Mouse (Mus musculus) kidney, embryonic 16.5 days (tissue): ENCODE data around the gene Ubb. TPM values are rescaled to one million over a fixed set of nuclear protein-coding genes. Genes with fewer than 3 reads are reported as not detected.

ENCODE experiments used
- ATAC-seq: fragments of 200-750 bp; cut with Nextera tagmentation; 2 replicates; pipeline ENCODE4 v1.8.0; 2017; ENCODE audit warnings: moderate TSS enrichment; ENCODE audit not compliant: low FRiP score, low TSS enrichment
- H3K27ac ChIP-seq: fragments of 300-500 bp; sonication (generic); 2 replicates; pipeline ENCODE4 v1.5.1; 2014; ENCODE audit warnings: low read length
- H3K27me3 ChIP-seq: fragments of 300-500 bp; sonication (generic); 2 replicates; pipeline ENCODE4 v1.6.1; 2014; ENCODE audit warnings: low read length, control low read depth, mixed read lengths; ENCODE audit not compliant: insufficient read depth
- H3K36me3 ChIP-seq: fragments of 300-500 bp; sonication (generic); 2 replicates; pipeline ENCODE4 v1.6.1; 2014; ENCODE audit warnings: low read length, control low read depth, mixed read lengths; ENCODE audit not compliant: insufficient read depth
- H3K4me1 ChIP-seq: fragments of 300-500 bp; sonication (generic); 2 replicates; pipeline ENCODE4 v1.6.1; 2014; ENCODE audit warnings: low read length, control low read depth, mixed read lengths; ENCODE audit not compliant: insufficient read depth
- H3K4me2 ChIP-seq: fragments of 300-500 bp; sonication (generic); replicated peaks from 2 replicates; pipeline ENCODE4 v1.6.1; 2014; ENCODE audit warnings: low read depth, low read length
- H3K4me3 ChIP-seq: fragments of 300-500 bp; sonication (generic); 2 replicates; pipeline ENCODE4 v1.5.1; 2014; ENCODE audit warnings: mild to moderate bottlenecking, low read length
- H3K9ac ChIP-seq: fragments of 300-500 bp; sonication (generic); replicated peaks from 2 replicates; pipeline ENCODE4 v1.6.1; 2014; ENCODE audit warnings: low read length
- H3K9me3 ChIP-seq: fragments of 300-500 bp; sonication (generic); 2 replicates; pipeline ENCODE4 v1.6.1; 2016; ENCODE audit warnings: low read length, control low read depth
- WGBS: fragments of 180-500 bp; shearing (Covaris S2); extraction: QIAGEN DNeasy Blood & Tissue Kit; methylation state at CpG from one replicate; pipeline ENCODE4 v1.1.7; 2014; 5-methylcytosine and 5-hydroxymethylcytosine counted together
- polyA plus RNA-seq: library from polyadenylated mRNA; unstranded; fragments of >200 nt; fragmentation: Nextera tagmentation; extraction: Ambion mirVana; gene quantifications from 2 replicates; pipeline ENCODE4 v1.2.1, GENCODE M21; 2015

Ubb gene
- polyA plus RNA-seq, 1 experiment from 2014 or later: 3,391 TPM

GRCm38 (mm10) chr11:62558152-62558551, 7.2 kb downstream of the Ubb start:
- H3K4me2 ChIP-seq: no peak overlapping the region
- no peaks in the 10 kb centered on the region for H3K27me3 ChIP-seq
- no peak for ATAC-seq
- H3K9ac ChIP-seq: no peak overlapping the region
- no peaks in the 10 kb centered on the region for H3K9me3 ChIP-seq
- H3K4me3 ChIP-seq: no peak overlapping the region
- WGBS: 60% methylated on average over 2 of the region's 2 CpGs
- H3K36me3 ChIP-seq: peaks cover 22% of the 10 kb centered on the region; the same call in 1 of the 2 replicates
- H3K27ac ChIP-seq: 0 out of 2 replicates have a peak overlapping the region, but pooled peaks have one; percentile 17
- peaks cover 31% of the 10 kb centered on the region for H3K4me1 ChIP-seq

- H3K9me3 ChIP-seq: no peaks in the 10 kb centered on the region
These were observed 8.1 kb downstream of the Ubb start for GRCm38 (mm10) chr11:62558961-62559646.

GRCm38 (mm10) chr11:62560463-62561016, 9.6 kb downstream of the Ubb start:
- peak overlapping the region; percentile 51 for H3K9ac ChIP-seq
- no peaks in the 10 kb centered on the region for H3K36me3 ChIP-seq
- H3K27me3 ChIP-seq: no peaks in the 10 kb centered on the region
- peak overlapping the region; percentile 64 for H3K4me2 ChIP-seq
- no peak for ATAC-seq
- 33% methylated on average over 43 of the region's 43 CpGs for WGBS
- H3K27ac ChIP-seq: no peak overlapping the region
- peak overlapping the region; percentile 42 for H3K4me3 ChIP-seq
- H3K9me3 ChIP-seq: no peaks in the 10 kb centered on the region
- peaks cover 10% of the 10 kb centered on the region; the same call in 1 of the 2 replicates for H3K4me1 ChIP-seq

More at GRCm38 (mm10) chr11:62558961-62559646, 8.1 kb downstream of the Ubb start:
- Histone ChIP-seq H3K9ac (no peak overlapping the region), H3K27me3 (no peaks in the 10 kb centered on the region), H3K4me1 (peaks cover 21% of the 10 kb centered on the region), H3K4me2 (no peak overlapping the region), H3K4me3 (no peak overlapping the region), H3K27ac (no peak overlapping the region), H3K36me3 (peaks cover 13% of the 10 kb centered on the region; the same call in 1 of the 2 replicates)
- WGBS: 30% methylated on average over 6 of the region's 6 CpGs
- ATAC-seq: no peak

DNA sequence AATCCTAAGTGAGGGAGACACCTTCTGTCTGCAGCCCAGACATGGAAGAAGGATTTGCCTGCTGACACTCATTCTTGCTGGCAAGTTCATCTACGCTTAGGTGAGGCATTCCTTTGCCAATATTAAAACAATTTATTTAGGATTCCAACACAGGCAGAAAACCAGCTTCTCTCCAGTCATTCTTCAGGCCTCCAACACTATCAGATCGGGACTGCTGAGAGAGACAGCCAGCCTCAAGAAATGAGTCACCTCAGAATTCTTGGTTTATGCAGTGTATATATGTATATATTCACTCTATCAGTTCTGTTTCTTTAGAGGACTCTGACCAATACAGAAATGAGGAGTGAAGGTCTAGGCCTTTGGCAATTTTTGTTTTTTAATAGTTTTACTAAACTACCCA, 12.6 kb downstream of the Ubb start:
- Histone ChIP-seq H3K9ac (no peak overlapping the region), H3K4me3 (no peak overlapping the region), H3K27me3 (no peaks in the 10 kb centered on the region), H3K36me3 (no peaks in the 10 kb centered on the region), H3K27ac (no peak overlapping the region), H3K4me2 (no peak overlapping the region), H3K4me1 (peaks cover 10% of the 10 kb centered on the region; the same call in 1 of the 2 replicates), H3K9me3 (no peaks in the 10 kb centered on the region)
- 88% methylated on average over 2 of the region's 2 CpGs for WGBS
- no peak for ATAC-seq

- H3K4me3 ChIP-seq: no peak overlapping the region
- no peak overlapping the region for H3K4me2 ChIP-seq
- ATAC-seq: peak; percentile 63
- no peak overlapping the region for H3K27ac ChIP-seq
- H3K36me3 ChIP-seq: no peaks in the 10 kb centered on the region
- no peak overlapping the region for H3K9ac ChIP-seq
- H3K4me1 ChIP-seq: no peaks in the 10 kb centered on the region
- H3K9me3 ChIP-seq: no peaks in the 10 kb centered on the region
- H3K27me3 ChIP-seq: no peaks in the 10 kb centered on the region
- WGBS: 25% methylated on average over 7 of the region's 7 CpGs
These were observed 14.8 kb downstream of the Ubb start for GRCm38 (mm10) chr11:62565747-62566146.

DNA sequence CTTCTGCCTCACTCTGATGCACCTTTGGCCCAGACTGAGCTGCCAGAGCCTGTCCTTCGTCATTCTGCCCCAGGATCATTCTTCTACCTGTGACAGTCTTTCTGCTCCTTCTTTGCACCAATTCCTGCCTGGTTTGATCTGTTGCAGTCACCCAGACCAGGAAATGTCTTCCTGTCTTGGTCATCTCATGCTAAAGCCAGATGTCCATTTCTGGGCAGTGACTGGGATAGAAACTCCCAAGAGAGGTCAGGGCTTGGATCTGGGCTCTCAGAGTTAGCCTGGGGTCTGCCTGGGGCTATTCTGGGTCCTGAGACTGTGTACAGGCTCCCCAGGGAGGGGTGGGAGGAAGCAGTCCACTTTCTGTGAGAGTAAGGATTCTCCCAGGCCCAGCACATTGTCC, 15.2 kb downstream of the Ubb start:
- ATAC-seq: no peak
- no peak overlapping the region for H3K27ac ChIP-seq
- 32% methylated on average over 1 of the region's 1 CpGs for WGBS

GRCm38 (mm10) chr11:62568300-62568699, 17.3 kb downstream of the Ubb start:
- 73% methylated on average over 3 of the region's 3 CpGs for WGBS
- Histone ChIP-seq H3K4me3 (no peak overlapping the region), H3K27ac (no peak overlapping the region), H3K4me1 (no peaks in the 10 kb centered on the region), H3K9me3 (0 out of 2 replicates have a peak, but pooled peaks cover 2% of the 10 kb centered on the region), H3K27me3 (no peaks in the 10 kb centered on the region), H3K4me2 (no peak overlapping the region), H3K9ac (no peak overlapping the region), H3K36me3 (no peaks in the 10 kb centered on the region)
- ATAC-seq: no peak

More for the DNA sequence above, 15.2 kb downstream of the Ubb start:
- no peaks in the 10 kb centered on the region for H3K27me3 ChIP-seq
- no peaks in the 10 kb centered on the region for H3K4me1 ChIP-seq
- no peak overlapping the region for H3K4me2 ChIP-seq
- no peaks in the 10 kb centered on the region for H3K36me3 ChIP-seq
- no peak overlapping the region for H3K4me3 ChIP-seq
- no peak overlapping the region for H3K9ac ChIP-seq
- H3K9me3 ChIP-seq: no peaks in the 10 kb centered on the region

DNA sequence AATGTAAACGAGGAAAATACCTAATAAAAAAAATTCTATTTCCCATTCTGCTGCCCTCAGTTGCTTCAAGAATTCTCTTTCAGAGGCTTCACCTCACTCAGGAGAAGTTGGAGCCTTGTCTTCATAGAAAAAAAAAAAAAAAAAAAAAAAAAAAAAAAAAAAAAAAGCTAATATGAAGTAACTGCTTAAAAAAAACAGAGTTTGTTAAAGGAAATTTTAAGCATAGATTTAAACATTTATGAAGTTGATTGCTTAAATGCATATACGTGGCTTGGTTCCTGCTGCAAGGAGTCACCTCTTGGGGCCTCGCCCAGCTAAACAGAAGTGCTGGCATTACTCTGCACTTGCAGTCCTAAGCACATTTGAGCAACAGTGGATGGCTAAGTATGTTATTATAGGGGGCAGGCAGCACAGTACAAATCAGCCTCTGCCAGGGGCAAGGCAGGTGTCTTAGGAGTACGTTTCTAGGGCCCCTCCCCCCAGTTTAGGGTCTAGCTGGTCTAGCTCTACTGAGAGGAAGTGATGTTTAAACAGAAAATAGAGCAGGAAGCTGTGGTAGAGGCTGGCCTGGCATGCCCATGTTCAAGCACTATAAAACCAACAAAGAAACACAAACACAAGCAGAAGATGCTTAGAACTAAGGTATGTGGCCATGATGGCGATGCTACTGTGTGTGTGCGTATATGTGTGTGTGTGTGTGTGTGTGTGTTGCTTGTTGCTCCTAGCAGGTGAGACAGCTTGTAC, 23.2 kb downstream of the Ubb start, which contains the start of gene Trpv2:
Trpv2 (plus strand) TSS at position 528 of the 744 bp plus-strand sequence.
- peak within 1 kb of the TSS; percentile 61 for H3K9ac ChIP-seq
- 78% methylated on average over 6 of the region's 6 CpGs for WGBS

GRCm38 (mm10) chr11:62574703-62575085, 23.7 kb downstream of the Ubb start:
- H3K4me1 ChIP-seq: peaks cover 10% of the 10 kb centered on the region; the same call in 1 of the 2 replicates
- peaks cover 4% of the 10 kb centered on the region for H3K27me3 ChIP-seq
- ATAC-seq: no peak

More for the DNA sequence above, 23.2 kb downstream of the Ubb start, which contains the start of gene Trpv2:
- H3K36me3 ChIP-seq: no peaks in the 10 kb centered on the region
- ATAC-seq: no peak
- no peak within 1 kb of the TSS for H3K27ac ChIP-seq
- peaks cover 10% of the 10 kb centered on the region; the same call in 1 of the 2 replicates for H3K4me1 ChIP-seq
- peak within 1 kb of the TSS; percentile 99 for H3K4me2 ChIP-seq
- H3K4me3 ChIP-seq: peak within 1 kb of the TSS; percentile 65
- H3K9me3 ChIP-seq: 0 out of 2 replicates have a peak, but pooled peaks cover 2% of the 10 kb centered on the region
- peaks cover 4% of the 10 kb centered on the region for H3K27me3 ChIP-seq

More at GRCm38 (mm10) chr11:62574703-62575085, 23.7 kb downstream of the Ubb start:
- Histone ChIP-seq H3K4me2 (no peak overlapping the region), H3K27ac (no peak overlapping the region), H3K36me3 (no peaks in the 10 kb centered on the region), H3K9me3 (0 out of 2 replicates have a peak, but pooled peaks cover 2% of the 10 kb centered on the region), H3K4me3 (no peak overlapping the region), H3K9ac (no peak overlapping the region)
- WGBS: 81% methylated on average over 4 of the region's 4 CpGs
